Mouse (Mus musculus) left cerebral cortex, postnatal 14 days (tissue): ENCODE results near the gene Spi1. TPM values are rescaled to one million over a fixed set of nuclear protein-coding genes. Genes with fewer than 3 reads are reported as not detected.

Experiments
- DNase-seq, 2 experiments: peaks; one replicate each; pipeline ENCODE4 v3.0.0; 2021 to 2022; ENCODE audit warnings: low spot score in 2 of 2, mixed read lengths in 1 of 2
- intact Hi-C: fragments of 180-260 bp; cut with DNase I; formaldehyde crosslinking; loops from one replicate; pipeline ENCODE4 v1.15.1; 2025
- total RNA-seq, 2 experiments: library from RNA; stranded (reverse); gene quantifications; 2 replicates each; pipeline ENCODE4 v1.2.3; 2021

Spi1 gene
- total RNA-seq, 2 experiments from 2014 or later, result 4.3 to 4.7 TPM

GRCm38 (mm10) chr2:91151331-91151730 is 69.1 kb downstream of the Spi1 start:
- intact Hi-C loops, result no loop called here

GRCm38 (mm10) chr2:91152885-91153377 is 70.7 kb downstream of the Spi1 start:
- no peak for DNase-seq
- intact Hi-C loops, result no loop called here

More at GRCm38 (mm10) chr2:91151331-91151730, 69.1 kb downstream of the Spi1 start:
- DNase-seq, result no peak

GRCm38 (mm10) chr2:91154091-91154490 is 71.9 kb downstream of the Spi1 start:
- DNase-seq, result no peak
- intact Hi-C loops, result no loop called here

- intact Hi-C loops, result no loop called here
- DNase-seq, result no peak
Observed at GRCm38 (mm10) chr2:91157002-91157752, 75.0 kb downstream of the Spi1 start.

- intact Hi-C loops, result loop anchor here (10.0 kb wide), 1 partner anchor 424 kb away; no protein-coding TSS in a partner anchor
- no peak for DNase-seq
Observed at GRCm38 (mm10) chr2:91160591-91160990, 78.4 kb downstream of the Spi1 start.

- no peak for DNase-seq
- intact Hi-C loops, result loop anchor here (10.0 kb wide), 1 partner anchor 422 kb away; no protein-coding TSS in a partner anchor
Observed at GRCm38 (mm10) chr2:91162952-91163351, 80.8 kb downstream of the Spi1 start.

GRCm38 (mm10) chr2:91163532-91163931 is 81.3 kb downstream of the Spi1 start:
- no peak for DNase-seq
- intact Hi-C loops, result loop anchor here (10.0 kb wide), 1 partner anchor 421 kb away; no protein-coding TSS in a partner anchor

GRCm38 (mm10) chr2:91164991-91165390 is 82.8 kb downstream of the Spi1 start:
- DNase-seq, result no peak
- intact Hi-C loops, result loop anchor here (10.0 kb wide), 1 partner anchor 420 kb away; no protein-coding TSS in a partner anchor

Other genes starting within 250 kb of the Spi1 start
- gene Mtch2, start 235.2 kb upstream of the Spi1 start, total RNA-seq, result 100 to 1,000 TPM; 129 to 134 TPM
- 100 to 1,000 TPM; 261 to 310 TPM for gene C1qtnf4, start 196.5 kb upstream of the Spi1 start, total RNA-seq
- gene Kbtbd4, start 177.7 kb upstream of the Spi1 start, total RNA-seq, result 10 to 100 TPM; 33.1 to 35.0 TPM
- 100 to 1,000 TPM; 224 to 244 TPM for gene Ndufs3, start 177.6 kb upstream of the Spi1 start, total RNA-seq
- 100 to 1,000 TPM; 134 to 147 TPM for gene Celf1, start 142.0 kb upstream of the Spi1 start, total RNA-seq
- gene Rapsn, start 46.8 kb upstream of the Spi1 start, total RNA-seq, result under 1 TPM; 0.24 to 0.36 TPM
- 100 to 1,000 TPM; 203 to 208 TPM for gene Psmc3, start 28.4 kb upstream of the Spi1 start, total RNA-seq
- gene Slc39a13, start 12.0 kb upstream of the Spi1 start, total RNA-seq, result 10 to 100 TPM; 26.2 to 32.9 TPM
- 1 to 10 TPM in 1 of 2 experiments, under 1 TPM in 1; 0.91 to 1.8 TPM for gene Mybpc3, start 35.8 kb downstream of the Spi1 start, total RNA-seq
- 100 to 1,000 TPM; 202 to 239 TPM for gene Madd, start 101.4 kb downstream of the Spi1 start, total RNA-seq
- 1 to 10 TPM; 1.9 to 2.3 TPM for gene Nr1h3, start 120.4 kb downstream of the Spi1 start, total RNA-seq
- 10 to 100 TPM; 51.0 to 54.8 TPM for gene Acp2, start 120.5 kb downstream of the Spi1 start, total RNA-seq
- gene Ddb2, start 154.6 kb downstream of the Spi1 start, total RNA-seq, result 10 to 100 TPM; 10.4 to 10.9 TPM
- gene Pacsin3, start 173.6 kb downstream of the Spi1 start, total RNA-seq, result 10 to 100 TPM; 46.8 TPM
- gene Arfgap2, start 182.6 kb downstream of the Spi1 start, total RNA-seq, result 10 to 100 TPM; 63.3 to 65.6 TPM